Mouse (Mus musculus): Measurements from ENCODE around the gene Klrb1c. TPM values are rescaled to one million over a fixed set of nuclear protein-coding genes. Genes with fewer than 3 reads are reported as not detected.
"Not testable (repeated sequence)": the region's sequence is repeated elsewhere in the genome, so short reads cannot be mapped to it uniquely, and the experiment has no call there.

Gene Klrb1c
- polyA plus RNA-seq, 1 experiment = 6.6 TPM

- H3K27ac ChIP-seq (ENCODE audit: control insufficient read depth, insufficient read depth, low read depth, low read length, poor library complexity) = no peak within 1 kb of the TSS
- H3K4me1 ChIP-seq (ENCODE audit: control insufficient read depth, insufficient read depth, low read length) = no peaks in the 10 kb centered on the region
- 38% methylated on average over 6 of the region's 6 CpGs for WGBS
- H3K4me3 ChIP-seq (replicated peaks; ENCODE audit: control insufficient read depth, low read depth, low read length) = no peak within 1 kb of the TSS
- TF ChIP-seq POLR2A (IDR thresholded peaks at IDR 0.05; ENCODE audit: borderline replicate concordance, control insufficient read depth, low read depth, low read length) (no peak), CTCF (IDR thresholded peaks at IDR 0.05; ENCODE audit: control insufficient read depth, insufficient read depth, low read length) (no peak)
Measured at GRCm38 (mm10) chr6:128826132-128826531, 37.1 kb upstream of the Klrb1c start, which contains the start of the genes Gm44511 and Klrb1b. Gene Gm44511, minus strand, starts transcription at chr6:128826315. Gene Klrb1b, minus strand, starts transcription at chr6:128826331.

DNA sequence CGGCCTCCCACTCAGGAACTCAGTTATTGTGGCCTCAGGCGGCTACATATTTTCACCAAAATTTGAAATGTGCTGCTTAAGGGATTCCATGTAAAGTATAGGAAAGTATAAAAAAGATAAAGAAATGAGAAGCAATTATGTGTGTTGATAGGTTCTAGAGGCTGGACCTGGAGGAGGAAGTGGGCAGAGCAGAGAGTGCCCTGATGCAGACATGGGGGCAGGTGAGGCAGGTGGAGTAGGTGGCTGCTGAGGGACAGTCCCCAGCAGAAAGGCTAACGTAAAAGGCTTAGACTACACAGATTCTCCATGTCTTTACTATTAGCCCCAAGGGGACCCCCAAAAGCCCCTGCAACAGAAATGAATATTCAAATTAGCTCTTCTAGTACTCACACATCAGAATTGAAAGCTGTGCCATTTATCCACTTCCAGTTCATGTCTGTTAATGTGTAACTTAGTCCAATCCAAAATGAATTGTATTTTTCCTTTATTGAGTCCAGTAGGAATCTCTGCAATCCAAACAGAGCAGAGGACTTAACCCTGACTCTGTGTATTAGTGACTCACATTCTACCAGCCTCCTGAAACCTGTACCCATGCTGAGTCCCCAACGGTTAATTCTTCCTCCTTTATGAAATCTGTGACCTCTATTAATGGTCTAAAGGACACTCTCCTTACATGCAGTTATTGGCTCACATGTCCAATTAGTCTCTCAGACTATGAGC is 29.2 kb upstream of the Klrb1c start:
- Histone ChIP-seq H3K4me1 (ENCODE audit: control insufficient read depth, insufficient read depth, low read length) (no peaks in the 10 kb centered on the region), H3K4me3 (replicated peaks; ENCODE audit: control insufficient read depth, low read depth, low read length) (no peak overlapping the region), H3K27ac (ENCODE audit: control insufficient read depth, insufficient read depth, low read depth, low read length, poor library complexity) (no peak overlapping the region)
- TF ChIP-seq CTCF (IDR thresholded peaks at IDR 0.05; ENCODE audit: control insufficient read depth, insufficient read depth, low read length) (no peak), POLR2A (IDR thresholded peaks at IDR 0.05; ENCODE audit: borderline replicate concordance, control insufficient read depth, low read depth, low read length) (no peak)
- 73% methylated on average over 4 of the region's 4 CpGs for WGBS

DNA sequence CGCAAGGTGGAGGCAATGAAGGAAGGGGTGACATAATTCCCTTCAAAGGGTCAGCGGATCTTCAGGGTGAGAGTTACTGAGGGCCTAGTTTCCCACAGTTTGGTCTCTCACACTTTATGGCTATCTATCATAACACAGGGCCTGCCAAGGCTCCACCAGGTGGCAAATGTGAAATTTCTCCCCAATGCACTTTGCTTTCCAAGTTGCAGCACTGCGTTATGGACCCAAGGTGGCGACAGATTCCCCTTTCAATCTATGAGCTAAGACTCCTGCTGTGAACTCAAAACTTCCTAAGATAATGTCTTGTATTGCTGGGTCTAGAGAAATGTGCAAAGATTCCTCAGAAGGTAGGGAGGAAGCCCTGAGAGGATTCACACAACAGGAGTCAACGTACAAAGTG is 19.5 kb upstream of the Klrb1c start:
- Histone ChIP-seq H3K4me1 (ENCODE audit: control insufficient read depth, insufficient read depth, low read length) (no peaks in the 10 kb centered on the region), H3K4me3 (replicated peaks; ENCODE audit: control insufficient read depth, low read depth, low read length) (no peak overlapping the region), H3K27ac (ENCODE audit: control insufficient read depth, insufficient read depth, low read depth, low read length, poor library complexity) (no peak overlapping the region)
- TF ChIP-seq POLR2A (IDR thresholded peaks at IDR 0.05; ENCODE audit: borderline replicate concordance, control insufficient read depth, low read depth, low read length) (no peak), CTCF (IDR thresholded peaks at IDR 0.05; ENCODE audit: control insufficient read depth, insufficient read depth, low read length) (peak; percentile 54)
- WGBS = 65% methylated on average over 5 of the region's 5 CpGs

GRCm38 (mm10) chr6:128807021-128807420 is 18.0 kb upstream of the Klrb1c start:
- WGBS = 76% methylated on average over 3 of the region's 3 CpGs
- no peak overlapping the region for H3K27ac ChIP-seq (ENCODE audit: control insufficient read depth, insufficient read depth, low read depth, low read length, poor library complexity)
- no peaks in the 10 kb centered on the region; the same call in 1 of the 2 replicates for H3K4me1 ChIP-seq (ENCODE audit: control insufficient read depth, insufficient read depth, low read length)
- no peak overlapping the region for H3K4me3 ChIP-seq (replicated peaks; ENCODE audit: control insufficient read depth, low read depth, low read length)
- TF ChIP-seq CTCF (IDR thresholded peaks at IDR 0.05; ENCODE audit: control insufficient read depth, insufficient read depth, low read length) (no peak), POLR2A (IDR thresholded peaks at IDR 0.05; ENCODE audit: borderline replicate concordance, control insufficient read depth, low read depth, low read length) (no peak)

GRCm38 (mm10) chr6:128804823-128805640 is 16.0 kb upstream of the Klrb1c start:
- H3K4me3 ChIP-seq (replicated peaks; ENCODE audit: control insufficient read depth, low read depth, low read length); H3K27ac ChIP-seq (ENCODE audit: control insufficient read depth, insufficient read depth, low read depth, low read length, poor library complexity); H3K4me1 ChIP-seq (ENCODE audit: control insufficient read depth, insufficient read depth, low read length): not testable (repeated sequence)
- WGBS = 70% methylated on average over 7 of the region's 7 CpGs
- TF ChIP-seq CTCF (IDR thresholded peaks at IDR 0.05; ENCODE audit: control insufficient read depth, insufficient read depth, low read length) = peak; percentile 67

DNA sequence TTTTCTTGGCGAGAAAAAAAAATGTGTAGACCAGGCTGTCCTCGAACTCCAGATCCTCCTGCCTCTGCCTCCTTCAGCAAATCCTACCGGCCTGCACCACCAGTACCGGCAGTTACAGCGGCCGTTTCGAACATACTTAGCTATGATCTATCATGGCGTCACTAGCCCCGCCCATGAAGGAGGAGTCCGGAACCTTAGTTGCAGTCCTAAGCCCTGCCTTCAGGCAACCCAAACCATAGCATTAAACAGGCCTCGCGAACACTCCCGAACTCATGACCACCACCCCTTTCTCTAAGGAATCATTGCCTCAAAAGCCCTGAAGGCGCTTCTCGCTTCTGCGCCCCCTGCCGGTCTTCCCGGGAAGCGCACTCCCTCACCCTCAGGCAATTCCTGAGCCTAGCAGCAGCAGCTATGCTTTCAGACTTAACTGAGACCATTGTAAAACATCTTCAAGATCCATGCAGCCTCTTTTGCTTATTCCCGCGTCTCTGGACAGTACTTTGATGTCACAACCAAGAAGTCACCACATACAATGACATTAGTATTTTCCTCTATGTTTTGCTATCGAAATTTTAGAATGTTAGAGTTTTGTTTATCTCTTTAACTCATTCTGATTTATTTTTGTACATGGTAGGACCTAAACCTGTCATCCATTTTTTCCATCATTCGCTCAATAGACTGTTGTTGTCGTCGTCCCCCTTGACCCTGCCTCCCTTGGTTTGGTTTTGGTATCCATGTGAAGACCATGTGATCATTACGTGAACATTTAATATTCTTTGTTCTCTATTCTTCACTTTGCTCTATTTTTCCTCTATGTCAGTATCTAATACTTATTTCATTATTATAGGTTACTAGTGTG is 14.2 kb upstream of the Klrb1c start:
- Histone ChIP-seq H3K27ac (ENCODE audit: control insufficient read depth, insufficient read depth, low read depth, low read length, poor library complexity) (0 out of 2 replicates have a peak overlapping the region, but pooled peaks have one; percentile 6), H3K4me1 (ENCODE audit: control insufficient read depth, insufficient read depth, low read length) (no peaks in the 10 kb centered on the region; the same call in 1 of the 2 replicates), H3K4me3 (replicated peaks; ENCODE audit: control insufficient read depth, low read depth, low read length) (peak overlapping the region; percentile 53)
- TF ChIP-seq POLR2A (IDR thresholded peaks at IDR 0.05; ENCODE audit: borderline replicate concordance, control insufficient read depth, low read depth, low read length) (no peak), CTCF (IDR thresholded peaks at IDR 0.05; ENCODE audit: control insufficient read depth, insufficient read depth, low read length) (peak; percentile 91)
- WGBS = 7% methylated on average over 26 of the region's 26 CpGs

- TF ChIP-seq POLR2A (IDR thresholded peaks at IDR 0.05; ENCODE audit: borderline replicate concordance, control insufficient read depth, low read depth, low read length) = no peak
- TF ChIP-seq CTCF (IDR thresholded peaks at IDR 0.05; ENCODE audit: control insufficient read depth, insufficient read depth, low read length) = no peak
- WGBS = 23% methylated on average over 10 of the region's 10 CpGs
- Histone ChIP-seq H3K27ac (ENCODE audit: control insufficient read depth, insufficient read depth, low read depth, low read length, poor library complexity) (0 out of 2 replicates have a peak overlapping the region, but pooled peaks have one; percentile 6), H3K4me3 (replicated peaks; ENCODE audit: control insufficient read depth, low read depth, low read length) (peak overlapping the region; percentile 29), H3K4me1 (ENCODE audit: control insufficient read depth, insufficient read depth, low read length) (no peaks in the 10 kb centered on the region; the same call in 1 of the 2 replicates)
Measured at GRCm38 (mm10) chr6:128802557-128802956, 13.5 kb upstream of the Klrb1c start.

- not testable (repeated sequence) for H3K4me3 ChIP-seq (replicated peaks; ENCODE audit: control insufficient read depth, low read depth, low read length); H3K27ac ChIP-seq (ENCODE audit: control insufficient read depth, insufficient read depth, low read depth, low read length, poor library complexity); H3K4me1 ChIP-seq (ENCODE audit: control insufficient read depth, insufficient read depth, low read length)
- 72% methylated on average over 5 of the region's 5 CpGs for WGBS
Measured at GRCm38 (mm10) chr6:128800696-128801095, 11.7 kb upstream of the Klrb1c start.
